Mouse (Mus musculus) embryo, embryonic 11.5 days (tissue): Measurements from ENCODE around the gene Dop1a.
"Not testable (repeated sequence)": the region's sequence is repeated elsewhere in the genome, so short reads cannot be mapped to it uniquely, and the experiment has no call there.

Experiments
- DNase-seq: peaks from one replicate; pipeline ENCODE4 v3.0.0-alpha.2; 2012; ENCODE audit warnings: low read depth, low spot score

The Dop1a gene

DNA sequence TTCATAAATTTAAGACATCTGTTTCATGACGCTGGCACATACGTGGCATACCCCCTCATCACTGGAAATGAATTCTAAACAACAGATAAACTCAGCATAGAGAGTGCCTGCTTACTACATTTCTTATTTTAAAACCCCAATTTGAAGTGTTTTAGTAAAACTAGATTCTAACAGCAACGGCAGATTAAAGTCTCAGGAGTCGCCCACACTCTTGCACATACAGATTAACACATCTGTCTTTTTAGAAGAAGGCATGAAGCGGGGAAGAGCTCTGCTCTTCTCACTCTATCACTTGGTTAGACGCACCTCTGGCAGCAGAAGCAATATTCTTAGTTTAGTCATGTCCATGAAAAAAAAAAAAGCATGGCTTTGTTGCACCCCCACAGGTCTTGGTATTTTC is 108.2 kb downstream of the Dop1a start:
- no peak for DNase-seq

DNA sequence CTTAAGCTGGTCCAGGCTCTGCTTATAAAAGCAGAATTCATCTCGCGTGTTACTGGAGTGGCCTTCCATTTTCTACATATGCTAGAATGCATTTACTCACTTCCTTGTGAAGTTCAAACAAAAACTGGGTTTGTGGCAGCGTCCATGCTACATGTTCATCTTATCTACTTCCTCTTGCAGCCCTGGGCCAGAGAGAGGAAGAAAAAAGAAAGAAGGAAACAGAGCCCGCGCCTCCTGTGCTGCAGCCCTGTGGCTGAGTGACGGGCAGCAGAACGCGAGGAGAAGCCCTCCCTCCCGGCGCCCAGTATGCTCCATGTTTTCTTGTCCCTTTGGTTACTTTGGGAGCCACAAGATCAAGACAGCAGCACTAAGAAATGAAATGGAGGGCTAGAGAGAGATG is 112.7 kb downstream of the Dop1a start:
- DNase-seq, result no peak

DNA sequence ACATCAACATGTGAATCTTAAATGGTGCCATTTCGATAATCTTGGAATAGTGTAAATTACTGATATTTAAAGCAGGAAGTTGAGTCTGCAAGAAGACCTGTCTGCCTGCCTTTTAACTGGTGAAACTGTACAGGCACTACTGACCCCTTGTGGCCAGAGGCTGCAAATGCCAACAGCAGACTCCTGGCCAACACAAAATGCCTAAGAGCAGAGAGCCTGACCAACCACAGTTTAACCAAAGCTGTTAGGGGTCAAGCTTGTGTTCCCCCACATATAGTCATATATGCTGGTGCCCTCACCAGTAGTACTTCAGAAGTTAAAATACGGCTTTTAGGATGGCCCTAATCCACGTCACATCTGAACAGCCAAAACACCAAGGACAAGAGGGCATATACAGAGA is 116.8 kb downstream of the Dop1a start:
- peak; percentile 50 for DNase-seq

DNA sequence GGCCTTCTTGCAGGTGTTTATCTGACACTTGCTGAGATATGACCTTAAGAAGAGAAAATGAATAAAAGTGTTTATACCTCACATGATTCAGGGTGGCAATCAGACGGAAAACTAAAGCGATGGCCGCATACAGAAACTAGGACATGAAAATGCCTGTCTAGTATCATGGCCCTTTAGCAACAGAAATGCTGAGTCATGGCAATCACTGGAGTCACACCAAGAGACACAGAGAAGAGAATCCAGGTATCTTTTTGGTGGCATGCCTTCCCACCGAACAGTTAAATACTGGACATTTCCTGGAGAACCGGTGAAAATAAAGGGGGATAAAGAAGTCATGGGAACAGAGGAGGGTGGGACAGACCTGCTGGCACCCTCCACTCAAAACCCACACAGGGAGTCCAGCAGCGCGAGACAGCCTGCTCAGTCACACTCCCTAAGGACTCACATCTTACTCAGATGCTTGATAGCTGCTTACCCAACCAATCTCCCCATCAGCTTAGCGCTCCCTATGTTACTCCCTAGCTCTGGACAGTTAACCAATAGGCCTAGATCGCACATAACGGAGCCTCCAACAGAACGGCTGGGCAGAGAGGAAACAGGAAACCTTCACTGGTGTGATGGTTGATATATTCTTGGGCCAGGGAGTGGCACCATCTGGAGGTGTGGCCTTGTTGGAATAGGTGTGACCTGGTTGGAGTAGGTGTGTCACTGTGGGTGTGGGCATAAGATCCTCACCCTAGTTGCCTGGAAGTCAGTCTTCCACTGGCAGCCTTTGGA is 120.3 kb downstream of the Dop1a start:
- no peak for DNase-seq

DNA sequence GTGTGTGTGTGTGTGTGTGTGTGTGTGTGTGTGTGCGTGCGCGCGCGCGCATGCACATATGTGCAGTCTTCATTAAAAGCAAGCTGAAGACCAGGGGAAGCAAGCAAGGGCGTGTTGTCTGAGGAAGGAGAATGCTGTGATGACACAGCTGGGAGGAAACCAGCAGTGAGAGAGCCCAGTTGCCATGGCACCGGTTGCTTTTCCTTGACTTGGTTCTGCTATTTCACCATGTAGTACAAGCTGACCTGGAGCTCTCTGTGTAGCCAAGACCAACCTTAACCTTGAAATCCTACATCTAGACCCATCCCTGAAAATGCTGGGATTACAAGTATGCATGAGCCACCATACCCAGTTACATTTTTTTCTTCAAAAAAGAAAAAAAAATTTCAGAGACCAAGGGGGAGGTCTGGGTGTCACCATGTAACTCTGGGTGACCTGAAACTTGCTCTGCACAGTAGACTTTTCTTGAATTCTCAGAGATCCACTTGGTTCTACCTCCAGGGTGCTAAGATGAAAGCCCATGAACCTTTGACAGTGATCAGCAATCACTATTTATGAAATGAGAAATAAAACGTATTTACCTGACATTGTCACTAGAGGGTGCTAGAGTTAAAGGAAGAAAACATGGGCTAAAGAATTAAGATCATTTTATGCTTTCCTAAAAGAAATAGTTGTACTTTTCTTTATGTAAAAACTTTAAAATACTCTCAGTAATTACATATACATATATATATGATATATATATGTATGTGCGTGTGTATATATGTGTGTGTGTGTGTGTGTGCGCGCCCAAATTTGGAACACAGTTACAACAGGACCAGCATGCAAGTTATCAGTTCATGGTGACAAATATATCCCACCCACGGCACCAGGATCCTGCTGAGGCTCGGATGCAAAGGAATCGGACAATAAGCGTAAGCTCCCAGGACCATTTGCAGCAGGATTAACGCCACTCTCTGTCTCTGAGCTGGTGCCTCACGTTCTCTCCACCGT is 126.0 kb downstream of the Dop1a start:
- DNase-seq, result no peak

DNA sequence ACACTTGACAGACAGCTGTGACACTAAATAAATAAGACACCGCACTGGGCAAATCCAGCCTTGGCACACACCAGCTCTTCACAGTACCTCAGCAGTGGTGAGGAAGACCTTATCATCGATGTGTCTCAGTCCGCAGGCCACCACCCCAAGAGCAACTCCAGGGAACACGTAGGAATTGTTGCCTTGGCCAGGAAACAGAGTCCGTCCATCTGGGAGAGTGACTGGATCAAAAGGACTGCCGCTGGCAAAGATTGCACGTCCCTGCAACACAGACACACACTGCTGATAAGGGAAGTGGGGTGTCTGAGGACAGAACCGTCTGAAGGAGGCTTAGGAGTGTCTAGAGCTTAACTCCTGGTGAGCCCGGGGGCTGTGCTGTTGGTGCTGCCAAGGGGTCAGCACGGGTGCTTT is 127.4 kb downstream of the Dop1a start:
- DNase-seq, result not testable (repeated sequence)

DNA sequence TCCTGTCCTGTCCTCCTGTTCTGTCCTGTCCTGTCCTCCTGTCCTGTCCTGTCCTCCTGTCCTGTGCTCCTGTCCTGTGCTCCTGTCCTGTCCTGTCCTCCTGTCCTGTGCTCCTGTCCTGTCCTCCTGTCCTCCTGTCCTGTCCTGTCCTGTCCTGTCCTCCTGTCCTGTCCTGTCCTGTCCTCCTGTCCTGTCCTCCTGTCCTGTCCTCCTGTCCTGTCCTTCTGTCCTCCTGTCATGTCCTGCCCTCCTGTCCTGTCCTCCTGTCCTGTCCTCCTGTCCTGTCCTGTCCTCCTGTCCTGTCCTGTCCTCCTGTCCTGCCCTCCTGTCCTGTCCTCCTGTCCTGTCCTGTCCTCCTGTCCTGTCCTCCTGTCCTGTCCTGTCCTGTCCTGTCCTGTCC is 130.0 kb downstream of the Dop1a start:
- not testable (repeated sequence) for DNase-seq

DNA sequence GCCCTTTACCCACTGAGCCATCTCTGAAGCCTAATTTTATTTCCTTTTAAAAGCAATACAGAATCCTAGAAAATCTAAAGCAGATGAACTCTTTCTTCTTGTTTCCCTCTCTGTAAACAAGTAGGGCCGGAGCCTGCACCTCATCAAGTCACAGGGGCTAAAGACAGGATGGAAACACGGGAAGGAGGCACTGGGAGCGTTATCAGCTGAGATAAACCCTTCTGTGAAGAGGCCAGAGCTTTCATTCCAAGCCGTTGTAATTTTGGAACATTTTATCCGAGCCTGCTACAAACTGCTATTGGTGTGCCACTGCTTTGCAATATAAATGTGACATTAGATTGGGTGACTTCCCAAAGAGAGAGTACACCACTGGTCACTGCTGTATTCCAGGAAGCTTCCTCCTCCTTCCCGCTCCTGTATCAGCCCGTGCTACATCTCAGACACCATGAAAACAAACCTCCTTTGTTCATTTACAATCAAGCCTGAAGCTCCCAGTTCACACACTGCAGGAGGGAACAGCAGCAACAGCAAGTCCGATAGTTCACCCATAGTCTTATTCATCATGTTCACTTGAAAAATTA is 132.9 kb downstream of the Dop1a start:
- no peak for DNase-seq
